Mouse (Mus musculus): ENCODE results near the gene Olfr172. TPM values are rescaled to one million over a fixed set of nuclear protein-coding genes. Genes with fewer than 3 reads are reported as not detected.

The Olfr172 gene
- polyA plus RNA-seq, 1 experiment from 2014 or later: not detected

DNA sequence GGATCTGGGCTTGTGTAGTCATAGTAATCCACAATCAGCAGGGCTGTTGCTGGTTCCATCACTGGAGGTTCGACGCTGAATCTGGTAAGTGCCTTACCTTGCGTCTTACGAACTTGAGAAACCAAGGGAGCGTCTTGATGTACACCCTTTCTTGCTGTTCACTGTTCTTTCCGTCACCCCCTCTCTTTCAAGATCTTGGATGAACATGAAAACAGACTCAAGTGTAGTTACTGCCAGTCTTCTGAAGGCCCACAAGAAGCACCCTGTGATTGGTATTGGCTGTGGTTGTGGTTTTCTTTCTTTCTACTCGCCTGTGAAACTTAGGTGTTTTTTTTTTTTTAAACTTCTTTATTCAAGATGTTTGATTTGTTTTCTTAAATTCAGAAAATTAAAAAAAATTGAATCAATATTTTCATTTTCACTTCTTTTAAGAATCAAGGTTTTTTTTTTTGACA, 44.3 kb downstream of the Olfr172 start, which contains the start of gene Gpr15:
Gene Gpr15 (minus strand): TSS at position 405 of the 455 bp plus-strand sequence.
- Histone ChIP-seq H3K27me3 (no peaks in the 10 kb centered on the region), H3K36me3 (no peaks in the 10 kb centered on the region), H3K9ac (no peak within 1 kb of the TSS), H3K9me3 (replicated peaks) (no peaks in the 10 kb centered on the region), H3K4me2 (no peak within 1 kb of the TSS), H3K27ac (no peak within 1 kb of the TSS), H3K4me1 (no peaks in the 10 kb centered on the region), H3K4me3 (replicated peaks) (no peak within 1 kb of the TSS)
- WGBS: 90% methylated on average over 7 of the region's 7 CpGs
- ATAC-seq (replicated peaks; ENCODE audit: low FRiP score): no peak

GRCm38 (mm10) chr16:58715018-58715417, 48.0 kb downstream of the Olfr172 start:
- H3K36me3 ChIP-seq: no peaks in the 10 kb centered on the region
- H3K9me3 ChIP-seq (replicated peaks): no peaks in the 10 kb centered on the region
- no peak for ATAC-seq (replicated peaks; ENCODE audit: low FRiP score)
- 69% methylated on average over 4 of the region's 4 CpGs for WGBS
- no peak overlapping the region for H3K4me3 ChIP-seq (replicated peaks)
- H3K4me2 ChIP-seq: no peak overlapping the region
- H3K4me1 ChIP-seq: no peaks in the 10 kb centered on the region
- H3K9ac ChIP-seq: no peak overlapping the region
- H3K27ac ChIP-seq: no peak overlapping the region
- H3K27me3 ChIP-seq: no peaks in the 10 kb centered on the region

DNA sequence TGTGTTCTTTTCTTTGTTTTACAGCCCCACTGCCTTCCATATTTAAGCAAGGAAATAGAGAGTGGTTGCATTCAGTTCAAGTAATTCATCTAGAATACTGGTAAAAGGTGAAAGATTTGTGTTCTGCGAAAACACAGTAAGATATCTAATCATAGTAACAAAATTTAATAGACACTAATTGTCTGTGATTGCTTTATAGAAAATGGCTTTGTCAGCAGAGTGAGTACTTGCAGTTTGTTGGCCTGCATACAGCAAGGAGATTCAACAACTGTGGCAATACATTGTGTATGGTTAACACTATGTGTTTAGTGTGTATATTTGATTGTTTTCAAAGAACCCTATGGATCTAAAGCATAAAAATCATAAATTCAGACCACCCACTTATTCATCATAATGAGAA, 49.8 kb downstream of the Olfr172 start:
- Histone ChIP-seq H3K4me3 (replicated peaks) (no peak overlapping the region), H3K27me3 (no peaks in the 10 kb centered on the region), H3K9me3 (replicated peaks) (no peaks in the 10 kb centered on the region), H3K9ac (no peak overlapping the region), H3K4me1 (no peaks in the 10 kb centered on the region), H3K27ac (no peak overlapping the region), H3K4me2 (no peak overlapping the region), H3K36me3 (no peaks in the 10 kb centered on the region)
- 88% methylated on average over 1 of the region's 1 CpGs for WGBS
- no peak for ATAC-seq (replicated peaks; ENCODE audit: low FRiP score)

DNA sequence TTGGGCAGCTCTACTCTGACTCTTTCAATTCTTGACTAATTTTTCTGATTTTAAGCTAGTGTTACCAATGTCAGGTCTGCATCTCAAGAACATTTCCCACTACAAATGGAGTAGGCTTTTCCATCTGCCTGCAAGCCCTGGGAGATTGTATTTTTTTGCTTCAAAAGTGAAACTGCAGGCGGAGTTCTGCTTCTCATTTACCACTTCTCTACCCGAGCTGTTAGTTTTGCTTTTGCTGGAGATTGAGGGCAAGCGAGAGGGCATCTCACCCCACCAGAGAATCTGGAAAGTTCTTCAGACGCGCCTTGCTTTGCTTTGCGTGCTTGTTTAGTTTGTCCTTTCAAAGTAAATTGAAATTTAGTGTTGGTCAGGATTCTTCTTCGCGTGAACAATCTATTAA, 50.8 kb downstream of the Olfr172 start:
- Histone ChIP-seq H3K27ac (no peak overlapping the region), H3K9me3 (replicated peaks) (no peaks in the 10 kb centered on the region), H3K9ac (no peak overlapping the region), H3K27me3 (no peaks in the 10 kb centered on the region), H3K4me3 (replicated peaks) (no peak overlapping the region), H3K4me2 (no peak overlapping the region), H3K4me1 (no peaks in the 10 kb centered on the region), H3K36me3 (no peaks in the 10 kb centered on the region)
- ATAC-seq (replicated peaks; ENCODE audit: low FRiP score): no peak
- WGBS: 74% methylated on average over 8 of the region's 8 CpGs

Small RNA genes within 50 kb of the gene (microRNA-seq; reads per million reads assigned to microRNA genes)
- gene Gm27564: not detected

Other genes starting within 250 kb of the Olfr172 start
- 71.9 and 75.2 TPM in 2 replicates for gene St3gal6, start 238.9 kb downstream of the Olfr172 start, polyA plus RNA-seq (2015; fragmentation: Nextera tagmentation; extraction: Ambion mirVana)
- gene Gm813, start 146.2 kb downstream of the Olfr172 start, polyA plus RNA-seq (2015; fragmentation: Nextera tagmentation; extraction: Ambion mirVana): not detected in 2 replicates
- not detected in 2 replicates for gene E330017A01Rik, start 124.4 kb downstream of the Olfr172 start, polyA plus RNA-seq (2015; fragmentation: Nextera tagmentation; extraction: Ambion mirVana)
- gene Cpox, start 92.9 kb downstream of the Olfr172 start, polyA plus RNA-seq (2015; fragmentation: Nextera tagmentation; extraction: Ambion mirVana): 38.0 and 39.1 TPM in 2 replicates
- not detected in 2 replicates for gene Gpr15, start 44.1 kb downstream of the Olfr172 start, polyA plus RNA-seq (2015; fragmentation: Nextera tagmentation; extraction: Ambion mirVana)
- 108 and 111 TPM in 2 replicates for gene Cldnd1, start 35.3 kb downstream of the Olfr172 start, polyA plus RNA-seq (2015; fragmentation: Nextera tagmentation; extraction: Ambion mirVana)
- gene Olfr173, start 37.1 kb upstream of the Olfr172 start, polyA plus RNA-seq (2015; fragmentation: Nextera tagmentation; extraction: Ambion mirVana): not detected in 2 replicates
- not detected in 2 replicates for gene Olfr175-ps1, start 63.6 kb upstream of the Olfr172 start, polyA plus RNA-seq (2015; fragmentation: Nextera tagmentation; extraction: Ambion mirVana)
- gene Olfr177, start 111.6 kb upstream of the Olfr172 start, polyA plus RNA-seq (2015; fragmentation: Nextera tagmentation; extraction: Ambion mirVana): not detected in 2 replicates
- not detected in 2 replicates for gene Olfr178, start 128.9 kb upstream of the Olfr172 start, polyA plus RNA-seq (2015; fragmentation: Nextera tagmentation; extraction: Ambion mirVana)
- gene Olfr181, start 165.6 kb upstream of the Olfr172 start, polyA plus RNA-seq (2015; fragmentation: Nextera tagmentation; extraction: Ambion mirVana): not detected in 2 replicates
- gene Olfr180, start 166.2 kb upstream of the Olfr172 start, polyA plus RNA-seq (2015; fragmentation: Nextera tagmentation; extraction: Ambion mirVana): not detected in 2 replicates
- not detected in 2 replicates for gene Olfr183, start 232.2 kb upstream of the Olfr172 start, polyA plus RNA-seq (2015; fragmentation: Nextera tagmentation; extraction: Ambion mirVana)

Data from kidney, embryonic 15.5 days (tissue).